Mouse (Mus musculus) neural tube, embryonic 11.5 days (tissue): ENCODE measurements at regions not wholly inside any gene's neighbourhood (a gene's known extent, or its start where the extent isn't known, plus 50 kb on each side); places are given as distances from the start of the nearest gene placed in this dataset.

Source experiments
- ATAC-seq: fragments of 200-750 bp; cut with Nextera tagmentation; 2 replicates; pipeline ENCODE4 v1.8.0; 2017; ENCODE audit warnings: moderate number of reproducible peaks, mild to moderate bottlenecking, moderate TSS enrichment, moderate library complexity; ENCODE audit not compliant: insufficient read depth, low FRiP score, low TSS enrichment
- DNase-seq: peaks from one replicate; pipeline ENCODE4 v3.0.0-alpha.2; 2015; ENCODE audit warnings: low spot score
- H3K27ac ChIP-seq: fragments of 300-500 bp; sonication (generic); 2 replicates; pipeline ENCODE4 v1.5.1; 2014; ENCODE audit warnings: low read depth, mild to moderate bottlenecking, low read length
- H3K27me3 ChIP-seq: fragments of 300-500 bp; sonication (generic); 2 replicates; pipeline ENCODE4 v1.6.1; 2014; ENCODE audit warnings: mild to moderate bottlenecking, low read length, mixed read lengths; ENCODE audit not compliant: control insufficient read depth, insufficient read depth
- H3K36me3 ChIP-seq: fragments of 300-500 bp; sonication (generic); 2 replicates; pipeline ENCODE4 v1.6.1; 2014; ENCODE audit warnings: mild to moderate bottlenecking, low read length, moderate library complexity, mixed read lengths; ENCODE audit not compliant: control insufficient read depth, insufficient read depth
- H3K4me1 ChIP-seq: fragments of 300-500 bp; sonication (generic); 2 replicates; pipeline ENCODE4 v1.6.1; 2014; ENCODE audit warnings: low read length, mixed read lengths; ENCODE audit not compliant: control insufficient read depth, insufficient read depth
- H3K4me2 ChIP-seq: fragments of 300-500 bp; sonication (generic); 2 replicates; pipeline ENCODE4 v1.6.1; 2014; ENCODE audit warnings: low read depth, mild to moderate bottlenecking, moderate library complexity
- H3K4me3 ChIP-seq: fragments of 300-500 bp; sonication (generic); 2 replicates; pipeline ENCODE4 v1.5.1; 2014; ENCODE audit warnings: low read depth, low read length
- H3K9ac ChIP-seq: fragments of 300-500 bp; sonication (generic); 2 replicates; pipeline ENCODE4 v1.6.1; 2014; ENCODE audit warnings: mild to moderate bottlenecking, low read length
- H3K9me3 ChIP-seq: fragments of 300-500 bp; sonication (generic); 2 replicates; pipeline ENCODE4 v1.6.1; 2016; ENCODE audit warnings: low read length; ENCODE audit not compliant: control insufficient read depth
- WGBS: fragments of 180-500 bp; shearing (Covaris S2); extraction: QIAGEN DNeasy Blood & Tissue Kit; methylation state at CpG from one replicate; pipeline ENCODE4 v1.1.7; 2014; 5-methylcytosine and 5-hydroxymethylcytosine counted together

GRCm38 (mm10) chr2:128217784-128218467, 92.1 kb downstream of the Bcl2l11 start:
- no peaks in the 10 kb centered on the region for H3K4me1 ChIP-seq
- no peak for ATAC-seq
- no peak overlapping the region for H3K4me2 ChIP-seq
- no peaks in the 10 kb centered on the region for H3K9me3 ChIP-seq
- no peak overlapping the region for H3K9ac ChIP-seq
- 70% methylated on average over 7 of the region's 7 CpGs for WGBS
- no peaks in the 10 kb centered on the region for H3K27me3 ChIP-seq
- no peak overlapping the region for H3K4me3 ChIP-seq
- no peaks in the 10 kb centered on the region for H3K36me3 ChIP-seq
- H3K27ac ChIP-seq: no peak overlapping the region
- no peak for DNase-seq

GRCm38 (mm10) chr2:128218961-128219360, 93.1 kb downstream of the Bcl2l11 start:
- Histone ChIP-seq H3K4me2 (no peak overlapping the region), H3K36me3 (no peaks in the 10 kb centered on the region), H3K9ac (no peak overlapping the region), H3K4me1 (no peaks in the 10 kb centered on the region), H3K27me3 (no peaks in the 10 kb centered on the region), H3K4me3 (no peak overlapping the region), H3K9me3 (no peaks in the 10 kb centered on the region), H3K27ac (no peak overlapping the region)
- 69% methylated on average over 4 of the region's 4 CpGs for WGBS
- DNase-seq (no peak), ATAC-seq (no peak)

- 68% methylated on average over 1 of the region's 1 CpGs for WGBS
- Histone ChIP-seq H3K4me1 (no peaks in the 10 kb centered on the region), H3K27ac (no peak overlapping the region)
These were observed 95.2 kb downstream of the Bcl2l11 start for GRCm38 (mm10) chr2:128221055-128221454.

GRCm38 (mm10) chr2:128221657-128222056, 95.8 kb downstream of the Bcl2l11 start:
- no peak for DNase-seq
- no peak overlapping the region for H3K9ac ChIP-seq
- ATAC-seq: no peak
- H3K27me3 ChIP-seq: no peaks in the 10 kb centered on the region
- H3K27ac ChIP-seq: no peak overlapping the region
- H3K36me3 ChIP-seq: no peaks in the 10 kb centered on the region
- H3K4me1 ChIP-seq: no peaks in the 10 kb centered on the region
- no peak overlapping the region for H3K4me3 ChIP-seq
- H3K9me3 ChIP-seq: no peaks in the 10 kb centered on the region
- WGBS: 86% methylated on average over 4 of the region's 4 CpGs
- H3K4me2 ChIP-seq: no peak overlapping the region

More at GRCm38 (mm10) chr2:128221055-128221454, 95.2 kb downstream of the Bcl2l11 start:
- Histone ChIP-seq H3K9ac (no peak overlapping the region), H3K27me3 (no peaks in the 10 kb centered on the region), H3K36me3 (no peaks in the 10 kb centered on the region), H3K4me3 (no peak overlapping the region), H3K9me3 (no peaks in the 10 kb centered on the region), H3K4me2 (no peak overlapping the region)
- DNase-seq (no peak), ATAC-seq (no peak)

- H3K27me3 ChIP-seq: no peaks in the 10 kb centered on the region
- no peaks in the 10 kb centered on the region for H3K9me3 ChIP-seq
- no peak overlapping the region for H3K9ac ChIP-seq
- H3K4me2 ChIP-seq: no peak overlapping the region
- 88% methylated on average over 9 of the region's 9 CpGs for WGBS
- no peak overlapping the region for H3K4me3 ChIP-seq
- DNase-seq: no peak
- no peak overlapping the region for H3K27ac ChIP-seq
- no peak for ATAC-seq
- no peaks in the 10 kb centered on the region for H3K4me1 ChIP-seq
- H3K36me3 ChIP-seq: no peaks in the 10 kb centered on the region
These were observed 100.7 kb downstream of the Bcl2l11 start for GRCm38 (mm10) chr2:128226465-128227047.

GRCm38 (mm10) chr2:128229730-128230129, 103.9 kb downstream of the Bcl2l11 start:
- ATAC-seq (no peak), DNase-seq (no peak)
- Histone ChIP-seq H3K4me1 (no peaks in the 10 kb centered on the region), H3K4me3 (no peak overlapping the region), H3K27ac (no peak overlapping the region), H3K36me3 (no peaks in the 10 kb centered on the region), H3K27me3 (no peaks in the 10 kb centered on the region), H3K9ac (no peak overlapping the region), H3K9me3 (no peaks in the 10 kb centered on the region), H3K4me2 (no peak overlapping the region)
- WGBS: 94% methylated on average over 4 of the region's 4 CpGs

- no peak overlapping the region for H3K27ac ChIP-seq
- no peak for DNase-seq
- 93% methylated on average over 4 of the region's 4 CpGs for WGBS
These were observed 105.1 kb downstream of the Bcl2l11 start for GRCm38 (mm10) chr2:128230921-128231320.

GRCm38 (mm10) chr2:128231338-128231737, 105.5 kb downstream of the Bcl2l11 start:
- no peak for ATAC-seq
- 85% methylated on average over 3 of the region's 3 CpGs for WGBS
- H3K9ac ChIP-seq: no peak overlapping the region
- no peak overlapping the region for H3K27ac ChIP-seq
- no peak overlapping the region for H3K4me2 ChIP-seq
- no peaks in the 10 kb centered on the region for H3K4me1 ChIP-seq
- H3K4me3 ChIP-seq: no peak overlapping the region
- H3K36me3 ChIP-seq: no peaks in the 10 kb centered on the region
- no peaks in the 10 kb centered on the region for H3K27me3 ChIP-seq
- H3K9me3 ChIP-seq: no peaks in the 10 kb centered on the region
- DNase-seq: no peak

More at GRCm38 (mm10) chr2:128230921-128231320, 105.1 kb downstream of the Bcl2l11 start:
- no peaks in the 10 kb centered on the region for H3K36me3 ChIP-seq
- H3K4me3 ChIP-seq: no peak overlapping the region
- H3K4me1 ChIP-seq: no peaks in the 10 kb centered on the region
- no peaks in the 10 kb centered on the region for H3K27me3 ChIP-seq
- no peak overlapping the region for H3K9ac ChIP-seq
- H3K9me3 ChIP-seq: no peaks in the 10 kb centered on the region
- ATAC-seq: no peak
- no peak overlapping the region for H3K4me2 ChIP-seq

GRCm38 (mm10) chr2:128232027-128232426, 106.2 kb downstream of the Bcl2l11 start:
- ATAC-seq: no peak
- H3K27ac ChIP-seq: no peak overlapping the region
- no peak for DNase-seq
- no peaks in the 10 kb centered on the region for H3K4me1 ChIP-seq
- no peaks in the 10 kb centered on the region for H3K9me3 ChIP-seq
- 92% methylated on average over 3 of the region's 3 CpGs for WGBS
- no peaks in the 10 kb centered on the region for H3K27me3 ChIP-seq
- H3K36me3 ChIP-seq: no peaks in the 10 kb centered on the region
- no peak overlapping the region for H3K9ac ChIP-seq
- H3K4me2 ChIP-seq: no peak overlapping the region
- H3K4me3 ChIP-seq: no peak overlapping the region
